Mouse (Mus musculus) liver, embryonic 15.5 days (tissue): ENCODE results near the gene Wdr17. TPM values are rescaled to one million over a fixed set of nuclear protein-coding genes. Genes with fewer than 3 reads are reported as not detected.
"Not testable (repeated sequence)": the region's sequence is repeated elsewhere in the genome, so short reads cannot be mapped to it uniquely, and the experiment has no call there.

Experiments used
- ATAC-seq: fragments of 200-750 bp; cut with Nextera tagmentation; 2 replicates; pipeline ENCODE4 v1.8.0; 2017; ENCODE audit warnings: moderate number of reproducible peaks, mild to moderate bottlenecking, moderate library complexity; ENCODE audit not compliant: insufficient read depth
- H3K27ac ChIP-seq: fragments of 300-500 bp; sonication (generic); replicated peaks from 2 replicates; pipeline ENCODE4 v1.5.1; 2015; ENCODE audit warnings: mild to moderate bottlenecking, inconsistent platforms
- H3K27me3 ChIP-seq: fragments of 300-500 bp; sonication (generic); 2 replicates; pipeline ENCODE4 v1.6.1; 2015; ENCODE audit warnings: mild to moderate bottlenecking, inconsistent platforms
- H3K36me3 ChIP-seq: fragments of 300-500 bp; sonication (generic); replicated peaks from 2 replicates; pipeline ENCODE4 v1.6.1; 2015; ENCODE audit warnings: moderate library complexity, mild to moderate bottlenecking, inconsistent platforms
- H3K4me1 ChIP-seq: fragments of 300-500 bp; sonication (generic); replicated peaks from 2 replicates; pipeline ENCODE4 v1.6.1; 2015; ENCODE audit warnings: inconsistent platforms
- H3K4me2 ChIP-seq: fragments of 300-500 bp; sonication (generic); 2 replicates; pipeline ENCODE4 v1.6.1; 2015; ENCODE audit warnings: moderate library complexity, mild to moderate bottlenecking, inconsistent platforms
- H3K4me3 ChIP-seq: fragments of 300-500 bp; sonication (generic); replicated peaks from 2 replicates; pipeline ENCODE4 v1.5.1; 2015; ENCODE audit warnings: mild to moderate bottlenecking, inconsistent platforms
- H3K9ac ChIP-seq: fragments of 300-500 bp; sonication (generic); 2 replicates; pipeline ENCODE4 v1.6.1; 2015; ENCODE audit warnings: moderate library complexity, mild to moderate bottlenecking, inconsistent platforms
- H3K9me3 ChIP-seq: fragments of 300-500 bp; sonication (generic); replicated peaks from 2 replicates; pipeline ENCODE4 v1.6.1; 2016; ENCODE audit warnings: inconsistent platforms
- WGBS: fragments of 180-500 bp; shearing (Covaris S2); methylation state at CpG from one replicate; pipeline ENCODE4 v1.1.7; 2015; ENCODE audit warnings: mixed read lengths; ENCODE audit not compliant: insufficient replicate concordance; 5-methylcytosine and 5-hydroxymethylcytosine counted together
- polyA plus RNA-seq: library from polyadenylated mRNA; unstranded; fragments of >200 nt; fragmentation: Nextera tagmentation; extraction: Ambion mirVana; gene quantifications from 2 replicates; pipeline ENCODE4 v1.2.1, GENCODE M21; 2015

The Wdr17 gene
- polyA plus RNA-seq, 1 experiment from 2014 or later, result not detected

DNA sequence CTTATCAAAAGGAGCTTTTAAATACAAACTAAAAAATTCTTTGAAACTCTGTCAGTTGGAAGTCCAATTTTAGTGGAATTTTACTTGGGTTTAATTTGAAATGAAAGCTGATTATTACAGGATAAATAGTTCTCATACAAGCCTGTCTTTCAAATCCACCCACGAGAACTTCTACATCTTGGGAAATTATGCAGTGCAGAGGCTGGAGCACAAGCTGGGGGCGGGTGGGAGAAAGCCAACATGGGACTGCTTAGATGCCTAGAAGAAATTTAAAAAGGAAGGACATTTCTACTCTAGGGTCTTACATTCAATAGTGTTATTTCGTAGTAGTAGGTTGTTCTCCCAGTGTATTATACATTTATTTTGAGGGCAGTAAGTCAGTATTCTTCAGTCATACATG lies 219.2 kb downstream of the Wdr17 start:
- Histone ChIP-seq H3K27ac (no peak overlapping the region), H3K9me3 (no peaks in the 10 kb centered on the region), H3K4me1 (no peaks in the 10 kb centered on the region), H3K4me3 (no peak overlapping the region), H3K36me3 (no peaks in the 10 kb centered on the region), H3K27me3 (no peaks in the 10 kb centered on the region), H3K4me2 (no peak overlapping the region), H3K9ac (no peak overlapping the region)
- WGBS, result 48% methylated on average over 3 of the region's 3 CpGs
- ATAC-seq, result no peak

DNA sequence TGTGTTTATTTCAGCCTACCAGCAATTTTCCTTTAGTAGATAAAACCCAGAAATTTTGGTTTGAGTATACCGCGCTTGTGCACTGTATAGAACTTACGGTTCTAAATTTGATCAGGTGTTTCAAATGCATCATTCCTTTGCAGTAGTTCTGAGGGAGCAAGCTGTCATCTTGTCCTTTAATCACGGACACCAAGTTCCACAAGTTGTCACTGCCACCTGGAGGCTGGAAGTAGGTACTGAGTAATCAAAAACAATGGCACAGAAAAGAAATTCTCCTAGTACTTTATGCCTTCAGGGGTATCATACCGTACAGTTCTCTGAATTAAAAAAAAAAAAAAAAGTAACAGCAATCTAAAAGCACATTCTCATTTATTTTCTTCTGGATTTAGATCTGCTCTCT lies 226.3 kb downstream of the Wdr17 start:
- no peaks in the 10 kb centered on the region for H3K36me3 ChIP-seq
- H3K9me3 ChIP-seq, result no peaks in the 10 kb centered on the region
- no peaks in the 10 kb centered on the region for H3K27me3 ChIP-seq
- H3K4me1 ChIP-seq, result no peaks in the 10 kb centered on the region
- 32% methylated on average over 5 of the region's 5 CpGs for WGBS
- no peak overlapping the region for H3K9ac ChIP-seq
- no peak for ATAC-seq
- H3K4me3 ChIP-seq, result no peak overlapping the region
- no peak overlapping the region for H3K27ac ChIP-seq
- H3K4me2 ChIP-seq, result no peak overlapping the region

DNA sequence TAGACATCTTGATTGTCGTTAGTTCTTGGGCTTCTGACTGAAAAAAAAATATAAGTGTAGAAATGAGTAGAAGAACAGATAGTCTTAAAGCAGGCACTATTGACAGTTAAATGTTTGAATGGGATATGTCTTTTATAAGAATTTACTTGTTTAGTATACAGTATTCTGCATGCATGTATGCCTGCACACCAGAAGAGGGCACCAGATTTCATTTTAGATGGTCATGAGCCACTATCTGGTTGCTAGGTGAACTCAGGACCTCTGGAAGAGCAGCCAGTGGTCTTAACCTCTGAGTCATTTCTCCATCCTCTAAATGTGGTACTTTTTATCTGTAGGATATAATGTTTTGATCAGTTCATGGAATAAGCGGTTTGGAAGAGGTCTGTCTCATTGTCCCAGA lies 227.3 kb downstream of the Wdr17 start:
- Histone ChIP-seq H3K4me2 (no peak overlapping the region), H3K9ac (no peak overlapping the region), H3K4me1 (no peaks in the 10 kb centered on the region), H3K9me3 (no peaks in the 10 kb centered on the region), H3K4me3 (no peak overlapping the region), H3K27ac (no peak overlapping the region), H3K36me3 (no peaks in the 10 kb centered on the region), H3K27me3 (no peaks in the 10 kb centered on the region)
- WGBS, result 66% methylated on average over 2 of the region's 2 CpGs
- ATAC-seq, result no peak

DNA sequence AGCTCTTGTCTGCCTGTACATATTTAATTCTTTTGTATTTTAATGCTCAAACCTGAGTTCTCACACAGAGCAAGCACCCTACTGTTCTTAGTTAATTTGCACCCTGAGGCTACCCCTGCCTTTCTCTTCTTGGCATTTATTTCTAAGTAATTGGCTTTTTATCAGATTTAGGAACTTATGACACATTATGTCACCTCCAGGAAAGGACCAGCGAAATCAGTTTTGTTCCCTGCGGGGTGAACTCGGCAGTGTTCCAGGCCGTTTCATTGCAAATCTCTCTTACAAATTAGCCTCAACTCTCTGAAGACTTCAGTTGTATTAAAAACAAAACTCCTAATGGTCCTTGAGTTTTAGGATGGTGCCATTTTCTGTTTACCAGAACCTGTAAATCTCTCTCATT lies 248.3 kb downstream of the Wdr17 start:
- H3K36me3 ChIP-seq, result no peaks in the 10 kb centered on the region
- no peak overlapping the region for H3K9ac ChIP-seq
- no peak for ATAC-seq
- H3K4me2 ChIP-seq, result no peak overlapping the region
- no peaks in the 10 kb centered on the region for H3K4me1 ChIP-seq
- 68% methylated on average over 4 of the region's 4 CpGs for WGBS
- H3K27me3 ChIP-seq, result no peaks in the 10 kb centered on the region
- no peak overlapping the region for H3K4me3 ChIP-seq
- no peaks in the 10 kb centered on the region for H3K9me3 ChIP-seq
- no peak overlapping the region for H3K27ac ChIP-seq

DNA sequence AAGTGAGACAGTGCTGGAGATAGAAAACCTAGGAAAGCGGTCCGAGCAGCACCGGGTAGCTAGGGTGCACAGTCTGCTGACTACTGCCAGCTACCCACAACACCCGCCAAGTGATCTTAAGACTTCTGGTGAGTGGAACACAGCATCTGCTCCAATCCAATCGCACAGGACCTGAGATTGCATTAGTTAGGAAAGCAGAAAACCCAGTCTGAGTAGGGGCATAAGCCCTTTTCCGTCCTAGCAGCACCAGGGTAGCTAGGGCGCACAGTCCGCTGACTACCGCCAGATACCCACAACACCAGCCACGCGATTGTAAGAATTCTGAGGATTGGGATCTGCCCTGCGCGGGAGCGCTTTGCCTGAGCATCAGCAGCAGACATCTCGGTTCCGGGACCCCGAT lies 270.3 kb downstream of the Wdr17 start:
- H3K9ac ChIP-seq, H3K4me1 ChIP-seq, H3K4me2 ChIP-seq, H3K27ac ChIP-seq, H3K27me3 ChIP-seq, H3K9me3 ChIP-seq, H3K4me3 ChIP-seq, ATAC-seq, H3K36me3 ChIP-seq: not testable (repeated sequence)
- 74% methylated on average over 17 of the region's 17 CpGs for WGBS

DNA sequence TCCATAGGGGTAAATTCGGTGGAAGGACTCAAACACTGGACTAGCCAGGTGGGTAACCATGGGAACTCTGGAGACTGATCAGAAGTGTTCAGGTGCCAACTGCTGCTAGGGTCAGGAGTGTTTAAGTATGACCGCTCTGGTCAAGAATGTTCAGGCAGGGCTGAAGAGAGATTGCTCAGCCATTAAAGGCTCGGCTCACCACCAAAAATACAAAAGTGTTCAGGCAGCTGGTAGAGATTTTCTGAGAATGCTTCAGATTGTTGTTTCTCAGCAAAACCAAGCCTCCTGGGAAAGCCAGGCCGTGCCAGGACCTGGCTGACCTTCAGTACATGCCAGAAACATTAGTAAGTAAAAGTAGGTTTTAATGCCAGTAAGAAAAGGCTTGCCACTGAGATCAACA lies 276.7 kb downstream of the Wdr17 start:
- H3K9ac ChIP-seq, result no peak overlapping the region
- H3K36me3 ChIP-seq, result no peaks in the 10 kb centered on the region
- no peak overlapping the region for H3K27ac ChIP-seq
- no peaks in the 10 kb centered on the region for H3K27me3 ChIP-seq
- H3K4me3 ChIP-seq, result no peak overlapping the region
- H3K4me2 ChIP-seq, result no peak overlapping the region
- 58% methylated on average over 4 of the region's 4 CpGs for WGBS
- ATAC-seq, result no peak
- no peaks in the 10 kb centered on the region for H3K9me3 ChIP-seq
- no peaks in the 10 kb centered on the region for H3K4me1 ChIP-seq

DNA sequence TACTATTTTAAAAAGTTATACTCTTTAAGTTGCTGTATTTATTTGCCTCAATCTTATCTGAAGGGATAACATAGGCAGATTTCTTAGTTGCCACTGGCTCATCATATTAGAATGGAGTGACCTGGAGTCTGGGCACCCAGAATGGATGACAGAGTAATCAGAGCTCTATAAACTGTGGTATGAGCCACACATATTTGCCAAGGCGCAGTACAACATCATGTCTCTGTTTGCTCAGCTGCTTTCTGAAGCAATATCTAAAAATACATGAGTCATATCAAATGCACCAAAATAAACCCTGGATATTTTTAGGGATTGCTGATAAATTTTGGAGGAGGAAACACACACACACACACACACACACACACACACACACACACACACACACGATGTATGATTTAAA lies 277.6 kb downstream of the Wdr17 start:
- H3K27me3 ChIP-seq, result no peaks in the 10 kb centered on the region
- 70% methylated on average over 2 of the region's 2 CpGs for WGBS

DNA sequence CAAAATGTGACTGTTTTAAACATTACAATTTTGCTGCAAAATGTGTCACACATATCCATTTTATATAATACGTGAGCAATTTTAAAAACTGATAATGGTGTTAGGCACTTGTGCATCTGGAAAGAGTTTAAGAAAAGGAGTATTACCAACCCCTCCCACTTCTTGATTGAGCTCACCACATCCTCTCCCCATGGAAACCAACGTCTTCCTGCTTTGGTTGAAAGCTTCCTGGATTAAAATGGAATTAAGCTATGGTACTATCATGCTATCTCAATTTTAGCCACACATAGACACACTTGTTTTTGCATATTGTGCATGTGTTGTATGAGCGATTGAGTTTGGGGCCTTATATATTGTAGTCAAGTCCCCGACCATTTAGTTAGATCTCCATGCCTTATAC lies 283.5 kb downstream of the Wdr17 start:
- whole genome bisulfite sequencing, result 47% methylated on average over 4 of the region's 4 CpGs
- Histone ChIP-seq H3K4me2 (no peak overlapping the region), H3K4me3 (no peak overlapping the region), H3K4me1 (0 out of 2 replicates have a peak, but pooled peaks cover 6% of the 10 kb centered on the region), H3K9ac (no peak overlapping the region), H3K36me3 (no peaks in the 10 kb centered on the region), H3K9me3 (no peaks in the 10 kb centered on the region), H3K27me3 (no peaks in the 10 kb centered on the region), H3K27ac (no peak overlapping the region)
- no peak for ATAC-seq

More for the DNA sequence above, 277.6 kb downstream of the Wdr17 start:
- no peaks in the 10 kb centered on the region for H3K36me3 ChIP-seq
- no peak overlapping the region for H3K9ac ChIP-seq
- no peak overlapping the region for H3K27ac ChIP-seq
- no peaks in the 10 kb centered on the region for H3K9me3 ChIP-seq
- H3K4me2 ChIP-seq, result no peak overlapping the region
- no peaks in the 10 kb centered on the region for H3K4me1 ChIP-seq
- no peak for ATAC-seq
- H3K4me3 ChIP-seq, result no peak overlapping the region

DNA sequence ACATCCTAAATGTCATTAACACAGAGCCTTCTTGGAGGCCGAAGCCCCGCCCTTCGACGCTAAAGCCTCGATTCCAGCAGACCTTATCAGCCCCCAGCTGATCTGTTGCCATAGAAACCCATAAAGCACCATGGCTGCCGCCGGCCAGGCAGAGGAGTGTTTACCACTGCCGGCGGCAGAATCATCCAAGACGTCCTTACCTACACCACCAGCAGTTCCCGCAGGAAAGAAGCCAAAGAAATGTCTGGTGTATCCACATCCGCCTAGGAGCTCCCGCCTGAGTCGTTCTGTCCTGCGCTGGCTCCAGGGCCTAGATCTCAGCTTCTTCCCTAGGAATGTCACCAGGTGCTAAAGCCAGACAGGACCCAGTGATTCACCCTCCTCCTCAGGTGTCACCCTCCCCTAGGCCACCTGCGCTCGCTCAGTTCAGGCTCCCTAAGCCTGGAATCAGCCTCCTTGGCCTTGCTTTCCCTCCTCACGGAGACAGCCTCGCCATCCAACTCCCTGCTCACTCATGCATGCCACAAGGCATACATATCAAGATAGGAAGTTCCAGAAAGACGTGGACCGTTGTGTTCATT lies 286.2 kb downstream of the Wdr17 start, which contains the start of gene Spata4:
Gene Spata4, plus strand, starts transcription at position 111 of the 581 bp plus-strand sequence.
- 0 out of 2 replicates have a peak, but pooled peaks cover 6% of the 10 kb centered on the region for H3K4me1 ChIP-seq
- peak within 1 kb of the TSS; percentile 46 for H3K4me2 ChIP-seq
- H3K36me3 ChIP-seq, result no peaks in the 10 kb centered on the region
- H3K9me3 ChIP-seq, result no peaks in the 10 kb centered on the region
- no peak for ATAC-seq
- H3K9ac ChIP-seq, result no peak within 1 kb of the TSS
- no peak within 1 kb of the TSS for H3K4me3 ChIP-seq
- no peak within 1 kb of the TSS for H3K27ac ChIP-seq
- WGBS, result 21% methylated on average over 21 of the region's 21 CpGs
- no peaks in the 10 kb centered on the region for H3K27me3 ChIP-seq

DNA sequence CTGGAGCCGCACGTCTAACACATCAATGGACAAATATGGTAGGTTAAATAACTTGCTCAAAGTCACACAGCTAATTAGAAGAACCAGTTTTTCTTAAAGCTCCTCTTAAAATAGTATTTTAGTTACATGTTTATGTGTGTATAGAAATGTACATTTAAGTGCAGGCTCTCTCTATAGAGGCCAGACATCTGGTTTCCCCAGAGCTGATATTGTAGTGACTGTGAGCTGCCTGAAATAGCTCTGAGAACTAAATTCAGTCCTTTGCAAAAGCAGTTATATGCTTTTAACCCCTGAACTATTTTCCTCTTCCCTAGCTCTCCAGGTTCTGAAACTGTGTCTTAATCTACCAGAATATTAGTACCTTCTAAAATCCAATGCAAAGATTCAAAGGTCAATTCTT lies 289.6 kb downstream of the Wdr17 start:
- ATAC-seq, result no peak
- Histone ChIP-seq H3K36me3 (no peaks in the 10 kb centered on the region), H3K9ac (no peak overlapping the region), H3K27ac (no peak overlapping the region), H3K4me1 (0 out of 2 replicates have a peak, but pooled peaks cover 6% of the 10 kb centered on the region), H3K9me3 (no peaks in the 10 kb centered on the region), H3K4me3 (no peak overlapping the region), H3K27me3 (no peaks in the 10 kb centered on the region), H3K4me2 (no peak overlapping the region)
- 89% methylated on average over 2 of the region's 2 CpGs for WGBS

DNA sequence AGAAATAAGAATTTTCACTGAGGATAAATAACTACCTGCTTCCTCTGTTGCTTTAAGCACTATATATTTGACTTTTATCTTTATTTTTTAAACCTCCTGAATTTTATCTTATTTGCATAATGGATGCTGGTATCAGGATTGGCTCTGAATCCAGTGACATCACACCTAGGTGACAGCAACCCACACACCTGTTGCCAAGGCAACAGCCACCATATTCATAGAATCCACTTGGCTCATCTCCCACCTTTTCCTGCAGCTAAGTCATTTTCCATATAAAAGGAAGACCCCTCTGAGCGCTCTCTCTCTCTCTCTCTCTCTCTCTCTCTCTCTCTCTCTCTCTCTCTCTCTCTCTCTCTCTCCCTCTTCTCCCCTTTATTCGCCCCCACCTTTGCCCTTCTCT lies 290.0 kb downstream of the Wdr17 start:
- Histone ChIP-seq H3K36me3 (no peaks in the 10 kb centered on the region), H3K4me3 (no peak overlapping the region), H3K9ac (no peak overlapping the region), H3K9me3 (no peaks in the 10 kb centered on the region), H3K27ac (no peak overlapping the region), H3K4me2 (no peak overlapping the region), H3K4me1 (0 out of 2 replicates have a peak, but pooled peaks cover 6% of the 10 kb centered on the region), H3K27me3 (no peaks in the 10 kb centered on the region)
- no peak for ATAC-seq
- 80% methylated on average over 2 of the region's 2 CpGs for WGBS

DNA sequence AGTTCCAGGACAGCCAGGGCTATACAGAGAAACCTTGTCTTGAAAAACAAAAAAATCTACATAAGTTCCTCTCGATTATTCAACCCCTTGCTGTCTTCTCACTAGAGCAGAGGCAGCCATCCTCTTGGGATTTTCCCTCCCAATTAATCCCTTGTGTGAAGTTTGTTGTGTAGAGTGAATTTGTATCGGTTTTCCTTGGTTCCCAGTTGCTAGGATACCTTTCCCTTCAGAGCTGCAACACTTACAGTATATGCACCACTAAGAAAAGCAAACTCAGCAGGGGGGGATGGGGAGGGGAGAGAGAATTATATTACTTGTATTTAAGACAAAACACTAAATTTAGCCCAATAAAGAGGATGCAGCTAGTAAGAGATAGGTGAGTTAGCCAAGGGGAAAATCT lies 290.9 kb downstream of the Wdr17 start:
- H3K27me3 ChIP-seq, result no peaks in the 10 kb centered on the region
- H3K9ac ChIP-seq, result no peak overlapping the region
- no peak overlapping the region for H3K27ac ChIP-seq
- no peaks in the 10 kb centered on the region for H3K36me3 ChIP-seq
- H3K4me2 ChIP-seq, result no peak overlapping the region
- H3K4me1 ChIP-seq, result 0 out of 2 replicates have a peak, but pooled peaks cover 6% of the 10 kb centered on the region
- H3K4me3 ChIP-seq, result no peak overlapping the region
- no peak for ATAC-seq
- no peaks in the 10 kb centered on the region for H3K9me3 ChIP-seq
- 34% methylated on average over 2 of the region's 2 CpGs for WGBS
